Mouse (Mus musculus): ENCODE data around the gene Xpo4. TPM values are rescaled to one million over a fixed set of nuclear protein-coding genes. Genes with fewer than 3 reads are reported as not detected.
A peak's percentile ranks its signal among the peaks of the same experiment; 100 is the strongest.

Xpo4 gene
- 16.5 and 17.9 TPM in 2 replicates for polyA plus RNA-seq (2015; fragmentation: Nextera tagmentation; extraction: Ambion mirVana)

DNA sequence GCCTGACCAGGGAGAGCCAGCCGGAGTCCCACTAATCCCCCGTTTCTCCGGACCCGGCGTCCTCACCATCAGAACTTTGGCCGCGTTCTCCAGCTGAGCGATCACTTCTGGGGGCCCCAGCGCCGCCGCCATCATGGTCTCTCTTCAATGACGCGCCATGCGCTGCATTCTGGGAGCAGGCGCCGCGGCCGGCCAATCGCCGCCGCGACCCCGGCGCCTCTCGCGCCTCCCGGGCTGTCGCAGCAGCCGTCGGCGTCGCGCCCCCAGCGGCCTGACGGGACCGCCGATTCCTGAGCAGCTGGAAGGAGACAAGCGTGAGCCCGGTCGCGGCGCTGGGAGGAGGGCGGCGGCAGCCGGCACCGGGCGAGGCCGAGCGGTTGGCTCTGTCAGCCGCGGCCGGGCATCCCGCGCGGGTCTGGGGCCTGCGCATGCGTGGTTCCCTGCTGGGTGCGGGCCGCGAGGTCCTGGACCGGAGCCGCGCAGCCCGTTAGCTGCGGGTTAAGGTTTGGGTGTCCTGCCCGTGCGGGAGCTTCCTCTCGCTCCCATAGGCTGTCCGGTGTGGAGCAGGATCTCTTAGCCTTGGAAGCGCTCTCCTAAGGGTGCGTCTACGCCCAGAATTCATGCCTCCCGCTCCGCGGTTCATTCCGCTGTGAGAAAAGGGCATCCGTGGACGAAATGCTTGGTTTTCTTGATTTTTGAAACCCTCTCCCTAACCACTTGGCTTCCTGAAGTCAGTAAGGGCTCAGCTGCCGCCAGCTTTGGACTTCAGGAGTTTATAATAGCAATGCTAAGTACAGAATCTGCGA, at the start of gene Xpo4:
Xpo4 (minus strand) TSS at position 609 of the 806 bp plus-strand sequence.
- WGBS, result under 1% methylated on average over 80 of the region's 80 CpGs
- Histone ChIP-seq H3K4me1 (replicated peaks) (peaks cover 22% of the 10 kb centered on the region), H3K27ac (peak within 1 kb of the TSS; percentile 95), H3K4me3 (replicated peaks) (peak within 1 kb of the TSS; percentile 85), H3K4me2 (replicated peaks) (peak within 1 kb of the TSS; percentile 87), H3K36me3 (0 out of 2 replicates have a peak, but pooled peaks cover 2% of the 10 kb centered on the region), H3K27me3 (no peaks in the 10 kb centered on the region), H3K9ac (replicated peaks) (peak within 1 kb of the TSS; percentile 87), H3K9me3 (no peaks in the 10 kb centered on the region)
- peak; percentile 96 for ATAC-seq

- 95% methylated on average over 1 of the region's 1 CpGs for WGBS
- H3K9me3 ChIP-seq, result no peaks in the 10 kb centered on the region
- no peak overlapping the region for H3K27ac ChIP-seq
- no peak overlapping the region for H3K9ac ChIP-seq (replicated peaks)
- H3K4me2 ChIP-seq (replicated peaks), result no peak overlapping the region
- peaks cover 27% of the 10 kb centered on the region for H3K4me1 ChIP-seq (replicated peaks)
- no peak overlapping the region for H3K4me3 ChIP-seq (replicated peaks)
- no peaks in the 10 kb centered on the region for H3K27me3 ChIP-seq
- peaks cover 4% of the 10 kb centered on the region; the same call in 1 of the 2 replicates for H3K36me3 ChIP-seq
- no peak for ATAC-seq
Observed at GRCm38 (mm10) chr14:57712884-57713283, 47.7 kb upstream of the Xpo4 start.

DNA sequence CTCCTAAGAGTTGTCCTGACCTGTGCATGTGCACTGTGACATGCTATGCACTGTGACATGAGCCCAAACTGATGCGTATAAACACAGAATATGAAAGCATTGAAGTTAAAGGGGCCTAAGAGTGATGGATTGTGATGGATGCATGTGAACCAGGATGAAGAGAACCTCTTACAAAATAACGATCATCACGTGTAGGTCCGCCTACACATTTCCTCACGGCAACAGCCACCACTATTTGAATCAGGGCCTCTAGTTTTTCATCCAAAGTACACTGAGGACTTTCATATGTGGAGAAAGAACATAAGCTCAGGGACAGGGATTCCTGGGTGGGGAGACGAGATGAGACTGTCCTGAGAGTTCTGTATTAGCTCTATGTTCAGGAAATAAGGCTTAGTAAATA, 45.8 kb upstream of the Xpo4 start:
- no peaks in the 10 kb centered on the region for H3K9me3 ChIP-seq
- no peak for ATAC-seq
- no peak overlapping the region for H3K27ac ChIP-seq
- no peak overlapping the region for H3K4me3 ChIP-seq (replicated peaks)
- WGBS, result 94% methylated on average over 6 of the region's 6 CpGs
- peaks cover 35% of the 10 kb centered on the region for H3K4me1 ChIP-seq (replicated peaks)
- H3K9ac ChIP-seq (replicated peaks), result no peak overlapping the region
- H3K36me3 ChIP-seq, result no peaks in the 10 kb centered on the region
- no peaks in the 10 kb centered on the region for H3K27me3 ChIP-seq
- no peak overlapping the region for H3K4me2 ChIP-seq (replicated peaks)

DNA sequence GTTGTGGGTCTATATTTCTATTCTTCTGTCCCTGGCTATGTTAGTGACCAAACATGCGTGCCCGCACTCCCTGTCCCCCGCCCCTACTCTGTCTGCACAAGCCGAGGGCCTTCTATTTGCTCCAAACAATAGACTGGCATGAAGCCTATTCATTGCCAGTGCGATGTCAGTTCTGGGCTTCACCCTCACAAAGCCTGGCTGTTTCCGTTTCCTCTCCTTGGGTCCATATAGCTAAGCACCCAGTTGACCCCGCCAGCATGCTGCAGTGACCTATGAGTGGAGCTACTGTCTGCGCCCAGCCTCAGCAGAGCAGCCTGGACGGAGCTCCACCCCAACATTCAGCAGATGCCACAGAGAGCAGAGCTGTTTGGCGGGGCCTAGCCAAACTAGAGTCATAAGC, 43.9 kb upstream of the Xpo4 start:
- H3K4me3 ChIP-seq (replicated peaks), result no peak overlapping the region
- H3K27me3 ChIP-seq, result no peaks in the 10 kb centered on the region
- ATAC-seq, result peak; percentile 25
- H3K9me3 ChIP-seq, result no peaks in the 10 kb centered on the region
- no peaks in the 10 kb centered on the region for H3K36me3 ChIP-seq
- peaks cover 35% of the 10 kb centered on the region for H3K4me1 ChIP-seq (replicated peaks)
- 0 out of 2 replicates have a peak overlapping the region, but pooled peaks have one; percentile 7 for H3K4me2 ChIP-seq (replicated peaks)
- 0 out of 2 replicates have a peak overlapping the region, but pooled peaks have one; percentile 12 for H3K27ac ChIP-seq
- no peak overlapping the region for H3K9ac ChIP-seq (replicated peaks)
- WGBS, result 14% methylated on average over 10 of the region's 10 CpGs

- Histone ChIP-seq H3K27me3 (no peaks in the 10 kb centered on the region), H3K9ac (replicated peaks) (no peak overlapping the region), H3K9me3 (no peaks in the 10 kb centered on the region), H3K27ac (0 out of 2 replicates have a peak overlapping the region, but pooled peaks have one; percentile 12), H3K4me2 (replicated peaks) (no peak overlapping the region), H3K4me3 (replicated peaks) (no peak overlapping the region), H3K4me1 (replicated peaks) (peaks cover 35% of the 10 kb centered on the region), H3K36me3 (no peaks in the 10 kb centered on the region)
- WGBS, result 71% methylated on average over 7 of the region's 7 CpGs
- no peak for ATAC-seq
Observed at GRCm38 (mm10) chr14:57708580-57708979, 43.4 kb upstream of the Xpo4 start.

DNA sequence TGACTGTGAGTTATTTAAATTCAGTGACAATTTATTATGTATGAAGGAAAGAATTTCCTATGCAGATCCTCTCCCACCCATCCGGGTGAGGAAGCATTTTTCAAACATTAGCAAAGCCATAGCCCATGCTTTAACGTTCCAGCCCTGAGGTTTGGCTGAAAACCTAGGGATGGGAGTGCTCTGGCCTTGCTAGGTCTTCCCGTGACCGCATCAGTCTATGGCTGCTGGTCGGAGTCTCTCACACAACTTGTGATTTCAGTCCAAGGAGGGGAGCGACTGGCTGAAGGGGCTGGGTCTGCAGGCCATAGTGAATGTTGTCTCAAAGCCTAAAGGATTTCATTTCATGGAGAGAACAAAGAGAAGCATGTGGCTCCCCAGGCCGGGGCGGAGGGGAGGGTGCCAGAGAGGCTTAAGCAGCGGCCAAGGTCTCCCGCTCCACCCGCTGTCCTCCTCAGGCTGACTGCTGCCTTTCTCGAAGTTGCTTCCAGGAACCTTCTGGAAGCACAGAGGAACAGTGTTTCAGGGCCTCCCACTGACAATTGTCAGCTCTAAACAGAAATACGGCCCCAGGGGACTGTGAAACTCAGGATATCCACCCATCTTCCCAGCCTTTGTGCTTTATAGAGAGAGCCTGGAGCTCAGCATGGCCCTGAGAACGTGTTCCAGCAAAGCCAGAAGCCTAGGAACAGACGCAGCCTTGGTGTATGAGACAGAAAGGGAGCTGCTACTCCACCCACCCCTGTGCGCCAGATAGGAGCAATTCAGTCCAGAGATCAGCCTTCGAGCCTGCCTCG, 42.1 kb upstream of the Xpo4 start:
- ATAC-seq, result peak; percentile 37; the same call in 1 of the 2 replicates
- 25% methylated on average over 18 of the region's 18 CpGs for WGBS
- no peaks in the 10 kb centered on the region for H3K9me3 ChIP-seq
- H3K27ac ChIP-seq, result peak overlapping the region; percentile 52; the same call in 1 of the 2 replicates
- no peaks in the 10 kb centered on the region for H3K36me3 ChIP-seq
- H3K27me3 ChIP-seq, result no peaks in the 10 kb centered on the region
- peaks cover 37% of the 10 kb centered on the region for H3K4me1 ChIP-seq (replicated peaks)
- H3K4me2 ChIP-seq (replicated peaks), result 0 out of 2 replicates have a peak overlapping the region, but pooled peaks have one; percentile 2
- no peak overlapping the region for H3K4me3 ChIP-seq (replicated peaks)
- 0 out of 2 replicates have a peak overlapping the region, but pooled peaks have one; percentile 8 for H3K9ac ChIP-seq (replicated peaks)

- H3K27ac ChIP-seq, result peak overlapping the region; percentile 52; the same call in 1 of the 2 replicates
- peak; percentile 12; the same call in 1 of the 2 replicates for ATAC-seq
- 76% methylated on average over 4 of the region's 4 CpGs for WGBS
Observed at GRCm38 (mm10) chr14:57706760-57707099, 41.5 kb upstream of the Xpo4 start.

DNA sequence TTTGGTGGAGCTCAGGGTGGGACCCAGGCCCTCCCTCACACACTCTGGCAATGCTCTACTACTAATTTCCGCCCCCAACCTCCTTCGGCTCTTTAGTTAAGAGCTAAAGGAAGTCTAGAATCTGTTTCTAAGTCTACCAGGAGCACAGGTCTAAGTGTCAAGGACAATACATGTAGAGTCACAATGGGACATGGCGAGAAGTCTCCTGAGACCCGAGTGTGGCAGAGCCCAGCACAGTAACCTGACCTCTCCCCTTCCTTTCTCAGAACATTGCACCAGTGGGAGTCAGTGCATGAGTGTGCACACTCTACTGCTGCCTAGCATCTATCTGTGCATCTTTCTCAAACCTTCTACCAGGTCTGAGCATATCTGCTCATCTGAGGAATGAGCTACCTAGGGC, 40.5 kb upstream of the Xpo4 start:
- Histone ChIP-seq H3K4me1 (replicated peaks) (peaks cover 41% of the 10 kb centered on the region), H3K27me3 (no peaks in the 10 kb centered on the region), H3K27ac (no peak overlapping the region), H3K9me3 (no peaks in the 10 kb centered on the region), H3K9ac (replicated peaks) (no peak overlapping the region), H3K36me3 (no peaks in the 10 kb centered on the region), H3K4me3 (replicated peaks) (no peak overlapping the region), H3K4me2 (replicated peaks) (no peak overlapping the region)
- no peak for ATAC-seq
- WGBS, result 95% methylated on average over 4 of the region's 4 CpGs

More at GRCm38 (mm10) chr14:57706760-57707099, 41.5 kb upstream of the Xpo4 start:
- no peaks in the 10 kb centered on the region for H3K36me3 ChIP-seq
- H3K9ac ChIP-seq (replicated peaks), result no peak overlapping the region; the same call in 1 of the 2 replicates
- H3K9me3 ChIP-seq, result no peaks in the 10 kb centered on the region
- no peak overlapping the region for H3K4me2 ChIP-seq (replicated peaks)
- H3K4me1 ChIP-seq (replicated peaks), result peaks cover 41% of the 10 kb centered on the region
- no peaks in the 10 kb centered on the region for H3K27me3 ChIP-seq
- H3K4me3 ChIP-seq (replicated peaks), result no peak overlapping the region

DNA sequence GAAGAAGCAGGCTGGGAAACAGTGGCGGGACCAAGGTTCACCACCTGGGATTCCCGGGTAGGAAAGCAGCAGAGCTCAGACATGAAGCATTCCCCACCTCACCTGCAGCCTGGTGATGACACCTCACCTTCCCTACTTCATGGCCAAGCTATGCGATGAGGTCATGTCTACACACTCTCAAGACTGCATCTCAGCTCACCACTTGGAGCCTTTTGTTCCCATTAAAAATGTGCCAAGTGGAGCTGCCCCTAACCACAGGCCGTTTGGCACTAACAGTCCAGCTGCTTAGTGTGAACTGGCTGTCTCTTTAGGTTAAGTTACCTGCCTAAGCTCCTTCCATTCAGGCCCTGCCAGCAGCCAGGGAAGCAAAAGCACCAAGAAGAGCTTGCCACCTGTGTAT, 39.8 kb upstream of the Xpo4 start:
- Histone ChIP-seq H3K4me1 (replicated peaks) (peaks cover 41% of the 10 kb centered on the region), H3K9me3 (no peaks in the 10 kb centered on the region), H3K4me3 (replicated peaks) (no peak overlapping the region), H3K27ac (no peak overlapping the region), H3K9ac (replicated peaks) (no peak overlapping the region), H3K36me3 (peaks cover 2% of the 10 kb centered on the region), H3K27me3 (no peaks in the 10 kb centered on the region), H3K4me2 (replicated peaks) (no peak overlapping the region)
- ATAC-seq, result no peak
- WGBS, result 85% methylated on average over 4 of the region's 4 CpGs

DNA sequence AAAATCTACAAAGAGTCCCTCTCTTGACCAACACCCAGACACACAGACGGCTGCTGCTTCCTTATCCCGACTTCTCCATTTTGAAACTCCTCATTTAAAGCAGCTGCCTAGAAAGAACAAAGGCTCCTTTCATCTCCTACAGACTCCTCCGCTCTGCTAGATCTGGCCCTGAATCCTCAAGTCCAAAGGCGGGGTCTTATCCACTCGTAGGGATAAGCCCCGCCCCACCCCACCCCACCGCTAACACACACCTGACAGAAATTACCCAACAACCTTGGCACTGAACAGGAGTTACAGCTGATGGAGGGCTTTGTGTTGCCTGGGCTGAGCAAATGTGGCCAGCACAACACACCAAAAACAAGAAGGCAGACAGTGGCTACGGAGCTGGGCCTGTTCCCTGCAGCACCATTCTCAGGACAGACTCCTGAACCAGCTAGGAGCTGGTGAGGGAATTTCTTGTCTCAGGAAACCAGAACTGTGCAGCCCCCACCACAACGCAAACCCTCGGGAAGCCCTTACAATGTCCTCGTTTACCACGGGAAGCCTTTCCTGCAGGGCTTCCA, 36.8 kb upstream of the Xpo4 start:
- Histone ChIP-seq H3K4me2 (replicated peaks) (no peak overlapping the region), H3K4me3 (replicated peaks) (no peak overlapping the region), H3K9ac (replicated peaks) (no peak overlapping the region), H3K4me1 (replicated peaks) (peaks cover 14% of the 10 kb centered on the region), H3K27me3 (no peaks in the 10 kb centered on the region), H3K27ac (peak overlapping the region; percentile 63), H3K9me3 (no peaks in the 10 kb centered on the region), H3K36me3 (peaks cover 22% of the 10 kb centered on the region)
- WGBS, result 49% methylated on average over 12 of the region's 12 CpGs
- ATAC-seq, result peak; percentile 71

DNA sequence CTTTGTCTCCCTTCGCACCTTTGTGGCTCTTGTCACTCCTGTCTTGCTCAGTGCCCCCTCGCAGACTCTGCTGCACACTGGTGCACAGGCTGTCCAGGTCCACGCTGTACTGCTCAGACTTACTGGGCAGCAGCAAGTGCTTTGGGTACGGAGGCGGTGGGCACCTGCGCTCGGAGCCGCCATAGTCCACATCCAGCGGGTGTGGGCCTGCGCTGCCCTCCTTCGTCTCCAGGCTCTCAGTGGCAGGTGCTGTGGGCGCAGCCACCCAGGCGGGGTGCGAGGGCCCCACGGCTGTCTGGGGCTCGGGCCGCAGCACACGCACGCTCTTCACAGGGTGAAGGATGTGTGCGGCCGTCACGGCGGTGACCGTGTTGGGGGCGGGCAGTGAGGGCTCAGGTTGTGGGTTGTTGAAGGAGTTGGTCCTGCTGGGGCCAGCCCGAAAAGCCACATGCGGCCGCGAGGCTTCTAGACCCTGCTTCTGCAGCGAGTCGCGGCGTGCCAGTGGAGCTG, 34.3 kb upstream of the Xpo4 start:
- Histone ChIP-seq H3K9ac (replicated peaks) (no peak overlapping the region), H3K36me3 (peaks cover 42% of the 10 kb centered on the region), H3K4me2 (replicated peaks) (no peak overlapping the region), H3K4me1 (replicated peaks) (peaks cover 6% of the 10 kb centered on the region; the same call in 1 of the 2 replicates), H3K4me3 (replicated peaks) (no peak overlapping the region), H3K9me3 (no peaks in the 10 kb centered on the region), H3K27me3 (no peaks in the 10 kb centered on the region), H3K27ac (no peak overlapping the region)
- WGBS, result 98% methylated on average over 33 of the region's 33 CpGs
- no peak for ATAC-seq

Measured in midbrain, embryonic 13.5 days (tissue).